Mouse (Mus musculus) ES-E14 (cell line): ENCODE data around the gene Parn. TPM values are rescaled to one million over a fixed set of nuclear protein-coding genes. Genes with fewer than 3 reads are reported as not detected.

Experiments
- DNase-seq: peaks from one replicate; pipeline ENCODE4 v3.0.0-alpha.2; 2013; ENCODE audit warnings: low read depth, low spot score
- H3K27ac ChIP-seq: 2 replicates; pipeline ENCODE4 v1.5.1; 2012; ENCODE audit warnings: low read depth, mild to moderate bottlenecking, low read length, moderate library complexity, mixed read lengths; ENCODE audit not compliant: poor library complexity, insufficient read depth, severe bottlenecking
- H3K36me3 ChIP-seq: 2 replicates; pipeline ENCODE4 v1.6.1; 2012; ENCODE audit warnings: mild to moderate bottlenecking, low read length, moderate library complexity, mixed read lengths; ENCODE audit not compliant: control insufficient read depth, poor library complexity, insufficient read depth, severe bottlenecking
- H3K4me1 ChIP-seq, 2 experiments: fragments of 150-350 bp in 1 of 2; sonication (generic) in 1 of 2; 2 replicates each; pipeline ENCODE4 v1.6.1; 2012; ENCODE audit warnings: low read length in 2 of 2, mild to moderate bottlenecking in 1 of 2, mixed read lengths in 1 of 2; ENCODE audit not compliant: control insufficient read depth in 2 of 2, insufficient read depth in 2 of 2, poor library complexity in 1 of 2
- H3K4me3 ChIP-seq, 2 experiments: fragments of 150-350 bp in 1 of 2; sonication (generic) in 1 of 2; 2 replicates each; pipeline ENCODE4 v1.5.1; 2012; ENCODE audit warnings: low read length in 2 of 2, low read depth in 1 of 2, mild to moderate bottlenecking in 1 of 2, mixed read lengths in 1 of 2; ENCODE audit not compliant: insufficient read depth in 1 of 2, poor library complexity in 1 of 2, severe bottlenecking in 1 of 2
- H3K9ac ChIP-seq: 2 replicates; pipeline ENCODE4 v1.6.1; 2012; ENCODE audit warnings: low read depth, mild to moderate bottlenecking, low read length, mixed read lengths; ENCODE audit not compliant: poor library complexity, insufficient read depth, severe bottlenecking
- H3K9me3 ChIP-seq: fragments of 150-350 bp; sonication (generic); 2 replicates; pipeline ENCODE4 v1.6.1; 2012; ENCODE audit warnings: low read depth, mild to moderate bottlenecking, low read length; ENCODE audit not compliant: control insufficient read depth, insufficient read depth
- CHD2 ChIP-seq: IDR thresholded peaks from 2 replicates; pipeline ENCODE4 v1.6.1; 2014; ENCODE audit warnings: mild to moderate bottlenecking, low read depth, low read length, inconsistent platforms
- HCFC1 ChIP-seq: IDR thresholded peaks from 2 replicates; pipeline ENCODE4 v1.6.1; 2012; ENCODE audit warnings: low read length, inconsistent platforms, borderline replicate concordance; ENCODE audit not compliant: insufficient read depth
- MAFK ChIP-seq: IDR thresholded peaks from 2 replicates; pipeline ENCODE4 v1.6.1; 2014; ENCODE audit warnings: mild to moderate bottlenecking, low read depth, low read length, inconsistent platforms; ENCODE audit not compliant: insufficient read depth
- ZC3H11A ChIP-seq: IDR thresholded peaks from 2 replicates; pipeline ENCODE4 v1.6.1; 2012; ENCODE audit warnings: low read depth, mild to moderate bottlenecking, inconsistent platforms, low read length, borderline replicate concordance
- ZNF384 ChIP-seq: IDR thresholded peaks from 2 replicates; pipeline ENCODE4 v1.6.1; 2012; ENCODE audit warnings: low read depth, low read length, inconsistent platforms
- in situ Hi-C, 2 experiments: fragments of 600-800 bp; cut with MboI; formaldehyde crosslinking; loops; one replicate each; pipeline ENCODE4 v1.15.1; 2025; ENCODE audit warnings: low sequenced_read_pairs in 2 of 2, inconsistent platforms in 1 of 2; ENCODE audit not compliant: unreplicated experiment in 2 of 2
- total RNA-seq: library from RNA; depleted of rRNA; stranded (reverse); fragments of 300-350 nt; gene quantifications from 2 replicates; pipeline ENCODE4 v1.2.3, GENCODE M21; 2012

The Parn gene
- total RNA-seq, 1 experiment = 30.3 TPM

- no peak for DNase-seq
- no peak for TF ChIP-seq ZC3H11A
- TF ChIP-seq MAFK = no peak
- no peak for TF ChIP-seq HCFC1
- TF ChIP-seq CHD2 = no peak
- TF ChIP-seq ZNF384 = no peak
- no peaks in the 10 kb centered on the region for H3K36me3 ChIP-seq
- in situ Hi-C loops = no loop called here
- H3K9me3 ChIP-seq = no peaks in the 10 kb centered on the region
- H3K27ac ChIP-seq = no peak overlapping the region
- H3K4me3 ChIP-seq = no peak overlapping the region
- H3K9ac ChIP-seq = no peak overlapping the region
- no peaks in the 10 kb centered on the region for H3K4me1 ChIP-seq
Measured at GRCm38 (mm10) chr16:13521359-13521758, 146.6 kb downstream of the Parn start.

GRCm38 (mm10) chr16:13520301-13520700 is 147.7 kb downstream of the Parn start:
- H3K4me1 ChIP-seq = no peaks in the 10 kb centered on the region
- H3K4me3 ChIP-seq = no peak overlapping the region
- H3K27ac ChIP-seq = no peak overlapping the region
- TF ChIP-seq ZC3H11A (no peak), CHD2 (no peak), ZNF384 (no peak), HCFC1 (no peak), MAFK (no peak)
- H3K9me3 ChIP-seq = no peaks in the 10 kb centered on the region
- no peak overlapping the region for H3K9ac ChIP-seq
- no peak for DNase-seq
- H3K36me3 ChIP-seq = no peaks in the 10 kb centered on the region
- in situ Hi-C loops = no loop called here

- in situ Hi-C loops = no loop called here
- no peak for TF ChIP-seq HCFC1
- Histone ChIP-seq H3K9me3 (no peaks in the 10 kb centered on the region), H3K27ac (no peak overlapping the region), H3K9ac (no peak overlapping the region), H3K4me1 (no peaks in the 10 kb centered on the region), H3K4me3 (no peak overlapping the region), H3K36me3 (no peaks in the 10 kb centered on the region)
- no peak for DNase-seq
Measured at GRCm38 (mm10) chr16:13516214-13516613, 151.8 kb downstream of the Parn start.

GRCm38 (mm10) chr16:13515524-13515923 is 152.4 kb downstream of the Parn start:
- in situ Hi-C loops = no loop called here
- H3K9me3 ChIP-seq = no peaks in the 10 kb centered on the region
- no peaks in the 10 kb centered on the region for H3K4me1 ChIP-seq
- H3K4me3 ChIP-seq = no peak overlapping the region
- no peak overlapping the region for H3K9ac ChIP-seq
- H3K27ac ChIP-seq = no peak overlapping the region
- DNase-seq = no peak
- H3K36me3 ChIP-seq = no peaks in the 10 kb centered on the region
- TF ChIP-seq MAFK (no peak), HCFC1 (no peak), ZNF384 (no peak), ZC3H11A (no peak), CHD2 (no peak)

- no peak overlapping the region for H3K27ac ChIP-seq
- in situ Hi-C loops = no loop called here
- no peak for DNase-seq
- H3K9ac ChIP-seq = no peak overlapping the region
- no peaks in the 10 kb centered on the region for H3K9me3 ChIP-seq
- TF ChIP-seq ZNF384 (no peak), MAFK (no peak), HCFC1 (no peak), ZC3H11A (no peak), CHD2 (no peak)
- no peaks in the 10 kb centered on the region for H3K36me3 ChIP-seq
- no peaks in the 10 kb centered on the region for H3K4me1 ChIP-seq
- no peak overlapping the region for H3K4me3 ChIP-seq
Measured at GRCm38 (mm10) chr16:13505055-13505454, 162.9 kb downstream of the Parn start.
